18 mouse cellular contexts compared by ENCODE assay signal in genomic region chr10:94457454-94457853, GRCm38 (mm10).
"Had no signal": no experiment of that assay in that cellular context is flagged by ENCODE, and none has a peak within 500 bp of the region (broad histone marks: within the 10 kb centered on the region; RNA-seq: fewer than 3 reads in every experiment).

No protein-coding gene starts in this region.

- DNase-seq: kidney, adult 11 months; kidney, postnatal 10 days; kidney, postnatal 4 days; left cerebral cortex, postnatal 4 days; lung, adult 2 months; lung, postnatal 36 days; right cerebral cortex, adult 18-20 months; right cerebral cortex, postnatal 4 days; spleen, adult 18-20 months; thymus, adult 18-20 months; thymus, postnatal 14 days had no signal

- H3K27ac ChIP-seq: layer of hippocampus, adult 2 months; liver, embryonic 15.5 days; midbrain, embryonic 13.5 days; neural tube, embryonic 15.5 days had no signal

- ATAC-seq: lung, postnatal 0 days; midbrain, embryonic 13.5 days had no signal

- H3K4me3 ChIP-seq: layer of hippocampus, adult 2 months; liver, embryonic 15.5 days; midbrain, embryonic 13.5 days; myocyte; neural tube, embryonic 15.5 days had no signal

- H3K9me3 ChIP-seq: liver, embryonic 15.5 days; midbrain, embryonic 13.5 days; neural tube, embryonic 15.5 days had no signal

- H3K36me3 ChIP-seq: liver, embryonic 15.5 days; midbrain, embryonic 13.5 days; neural tube, embryonic 15.5 days had no signal

- H3K4me1 ChIP-seq: liver, embryonic 15.5 days; neural tube, embryonic 15.5 days had no signal

- H3K27me3 ChIP-seq: liver, embryonic 15.5 days; midbrain, embryonic 13.5 days; neural tube, embryonic 15.5 days had no signal

- H3K9ac ChIP-seq: liver, embryonic 15.5 days; midbrain, embryonic 13.5 days; neural tube, embryonic 15.5 days had no signal

- H3K4me2 ChIP-seq: liver, embryonic 11.5 days; liver, embryonic 15.5 days; midbrain, embryonic 13.5 days; neural tube, embryonic 15.5 days had no signal
